Mouse (Mus musculus) intestine, embryonic 14.5 days (tissue): ENCODE measurements at regions not wholly inside any gene's neighbourhood (a gene's known extent, or its start where the extent isn't known, plus 50 kb on each side); places are given as distances from the start of the nearest gene placed in this dataset.

ENCODE experiments used
- ATAC-seq: fragments of 200-750 bp; cut with Nextera tagmentation; replicated peaks from 2 replicates; pipeline ENCODE4 v1.8.0; 2017; ENCODE audit warnings: low read depth, moderate number of reproducible peaks, moderate TSS enrichment, moderate library complexity; ENCODE audit not compliant: low FRiP score, low TSS enrichment
- DNase-seq: peaks from one replicate; pipeline ENCODE4 v3.0.0-alpha.2; 2018; ENCODE audit warnings: low spot score
- H3K27ac ChIP-seq: fragments of 300-500 bp; sonication (generic); 2 replicates; pipeline ENCODE4 v1.5.1; 2014; ENCODE audit warnings: low read depth, mild to moderate bottlenecking, control low read depth
- H3K27me3 ChIP-seq: fragments of 300-500 bp; sonication (generic); replicated peaks from 2 replicates; pipeline ENCODE4 v1.6.1; 2014; ENCODE audit warnings: low read length, control low read depth; ENCODE audit not compliant: control insufficient read depth, insufficient read depth
- H3K36me3 ChIP-seq: fragments of 300-500 bp; sonication (generic); 2 replicates; pipeline ENCODE4 v1.6.1; 2014; ENCODE audit warnings: low read length, control low read depth; ENCODE audit not compliant: control insufficient read depth, insufficient read depth
- H3K4me1 ChIP-seq: fragments of 300-500 bp; sonication (generic); replicated peaks from 2 replicates; pipeline ENCODE4 v1.6.1; 2014; ENCODE audit warnings: low read length, control low read depth, mixed read lengths; ENCODE audit not compliant: control insufficient read depth, insufficient read depth
- H3K4me2 ChIP-seq: fragments of 300-500 bp; sonication (generic); 2 replicates; pipeline ENCODE4 v1.6.1; 2014; ENCODE audit warnings: low read length
- H3K4me3 ChIP-seq: fragments of 300-500 bp; sonication (generic); 2 replicates; pipeline ENCODE4 v1.5.1; 2014; ENCODE audit warnings: low read depth, low read length, control low read depth, mixed read lengths
- H3K9ac ChIP-seq: fragments of 300-500 bp; sonication (generic); 2 replicates; pipeline ENCODE4 v1.6.1; 2014; ENCODE audit warnings: mild to moderate bottlenecking, low read length
- H3K9me3 ChIP-seq: fragments of 300-500 bp; sonication (generic); 2 replicates; pipeline ENCODE4 v1.6.1; 2016; ENCODE audit warnings: low read length, control low read depth; ENCODE audit not compliant: control insufficient read depth
- WGBS: fragments of 180-500 bp; shearing (Covaris S2); extraction: QIAGEN DNeasy Blood & Tissue Kit; methylation state at CpG from one replicate; pipeline ENCODE4 v1.1.7; 2014; 5-methylcytosine and 5-hydroxymethylcytosine counted together

- Histone ChIP-seq H3K27me3 (no peaks in the 10 kb centered on the region), H3K27ac (no peak overlapping the region), H3K4me1 (peaks cover 11% of the 10 kb centered on the region), H3K4me3 (no peak overlapping the region), H3K36me3 (no peaks in the 10 kb centered on the region), H3K4me2 (no peak overlapping the region), H3K9me3 (no peaks in the 10 kb centered on the region), H3K9ac (no peak overlapping the region)
- WGBS: 45% methylated on average over 11 of the region's 11 CpGs
- DNase-seq: no peak
- ATAC-seq: no peak
These were observed 302.3 kb upstream of the 9630041A04Rik start for GRCm38 (mm10) chr9:101559366-101559765.

- DNase-seq (no peak), ATAC-seq (peak; percentile 84)
- Histone ChIP-seq H3K4me1 (peaks cover 11% of the 10 kb centered on the region), H3K4me2 (no peak overlapping the region; the same call in 1 of the 2 replicates), H3K4me3 (no peak overlapping the region), H3K27ac (peak overlapping the region; percentile 18; the same call in 1 of the 2 replicates), H3K27me3 (no peaks in the 10 kb centered on the region), H3K9me3 (no peaks in the 10 kb centered on the region), H3K9ac (no peak overlapping the region), H3K36me3 (no peaks in the 10 kb centered on the region)
- WGBS: 16% methylated on average over 5 of the region's 5 CpGs
These were observed 303.5 kb upstream of the Ppp2r3a start for GRCm38 (mm10) chr9:101555011-101555673.

- DNase-seq (no peak), ATAC-seq (no peak)
- no peak overlapping the region for H3K4me2 ChIP-seq
- H3K27me3 ChIP-seq: no peaks in the 10 kb centered on the region
- no peak overlapping the region for H3K4me3 ChIP-seq
- peaks cover 3% of the 10 kb centered on the region; the same call in 1 of the 2 replicates for H3K9me3 ChIP-seq
- no peaks in the 10 kb centered on the region for H3K36me3 ChIP-seq
- H3K9ac ChIP-seq: no peak overlapping the region
- peaks cover 11% of the 10 kb centered on the region for H3K4me1 ChIP-seq
- WGBS: 95% methylated on average over 6 of the region's 6 CpGs
- H3K27ac ChIP-seq: no peak overlapping the region
These were observed 301.2 kb upstream of the Ppp2r3a start for GRCm38 (mm10) chr9:101552789-101553188.

- Histone ChIP-seq H3K36me3 (no peaks in the 10 kb centered on the region), H3K27me3 (no peaks in the 10 kb centered on the region), H3K4me1 (peaks cover 11% of the 10 kb centered on the region), H3K9ac (no peak overlapping the region), H3K4me3 (no peak overlapping the region), H3K9me3 (peaks cover 3% of the 10 kb centered on the region; the same call in 1 of the 2 replicates), H3K27ac (no peak overlapping the region), H3K4me2 (no peak overlapping the region)
- DNase-seq (no peak), ATAC-seq (no peak)
- WGBS: 56% methylated on average over 3 of the region's 3 CpGs
These were observed 299.7 kb upstream of the Ppp2r3a start for GRCm38 (mm10) chr9:101551256-101551655.

- H3K9me3 ChIP-seq: peaks cover 3% of the 10 kb centered on the region; the same call in 1 of the 2 replicates
- no peak overlapping the region for H3K27ac ChIP-seq
- DNase-seq (no peak), ATAC-seq (no peak)
- no peaks in the 10 kb centered on the region for H3K27me3 ChIP-seq
- H3K4me1 ChIP-seq: no peaks in the 10 kb centered on the region
- WGBS: 33% methylated on average over 10 of the region's 10 CpGs
- no peak overlapping the region for H3K4me2 ChIP-seq
- H3K36me3 ChIP-seq: no peaks in the 10 kb centered on the region
- H3K9ac ChIP-seq: no peak overlapping the region
- no peak overlapping the region for H3K4me3 ChIP-seq
These were observed 294.7 kb upstream of the Ppp2r3a start for GRCm38 (mm10) chr9:101546213-101546832.

- Histone ChIP-seq H3K9me3 (no peaks in the 10 kb centered on the region), H3K27me3 (no peaks in the 10 kb centered on the region), H3K4me1 (no peaks in the 10 kb centered on the region; the same call in 1 of the 2 replicates), H3K9ac (no peak overlapping the region), H3K27ac (no peak overlapping the region), H3K4me3 (no peak overlapping the region), H3K4me2 (no peak overlapping the region), H3K36me3 (no peaks in the 10 kb centered on the region)
- DNase-seq: no peak
- 55% methylated on average over 7 of the region's 7 CpGs for WGBS
- no peak for ATAC-seq
These were observed 266.5 kb upstream of the Ppp2r3a start for GRCm38 (mm10) chr9:101518137-101518536.

- Histone ChIP-seq H3K36me3 (no peaks in the 10 kb centered on the region), H3K27ac (no peak overlapping the region), H3K9me3 (no peaks in the 10 kb centered on the region), H3K4me2 (no peak overlapping the region), H3K27me3 (no peaks in the 10 kb centered on the region), H3K4me1 (no peaks in the 10 kb centered on the region), H3K4me3 (no peak overlapping the region), H3K9ac (no peak overlapping the region)
- WGBS: 71% methylated on average over 3 of the region's 3 CpGs
- ATAC-seq (no peak), DNase-seq (no peak)
These were observed 259.2 kb upstream of the Ppp2r3a start for GRCm38 (mm10) chr9:101510807-101511206.

GRCm38 (mm10) chr9:101509196-101509595 lies 257.6 kb upstream of the Ppp2r3a start:
- H3K27me3 ChIP-seq: no peaks in the 10 kb centered on the region
- no peak overlapping the region for H3K4me2 ChIP-seq
- 80% methylated on average over 9 of the region's 9 CpGs for WGBS
- no peak overlapping the region for H3K27ac ChIP-seq
- DNase-seq: no peak
- no peaks in the 10 kb centered on the region for H3K4me1 ChIP-seq
- no peaks in the 10 kb centered on the region for H3K9me3 ChIP-seq
- H3K9ac ChIP-seq: no peak overlapping the region
- H3K4me3 ChIP-seq: no peak overlapping the region
- H3K36me3 ChIP-seq: no peaks in the 10 kb centered on the region
- no peak for ATAC-seq
